Mouse (Mus musculus): ENCODE measurements around the gene Hao2. TPM values are rescaled to one million over a fixed set of nuclear protein-coding genes. Genes with fewer than 3 reads are reported as not detected.

Hao2 gene
- polyA plus RNA-seq, 1 experiment from 2014 or later = 0.49 TPM

DNA sequence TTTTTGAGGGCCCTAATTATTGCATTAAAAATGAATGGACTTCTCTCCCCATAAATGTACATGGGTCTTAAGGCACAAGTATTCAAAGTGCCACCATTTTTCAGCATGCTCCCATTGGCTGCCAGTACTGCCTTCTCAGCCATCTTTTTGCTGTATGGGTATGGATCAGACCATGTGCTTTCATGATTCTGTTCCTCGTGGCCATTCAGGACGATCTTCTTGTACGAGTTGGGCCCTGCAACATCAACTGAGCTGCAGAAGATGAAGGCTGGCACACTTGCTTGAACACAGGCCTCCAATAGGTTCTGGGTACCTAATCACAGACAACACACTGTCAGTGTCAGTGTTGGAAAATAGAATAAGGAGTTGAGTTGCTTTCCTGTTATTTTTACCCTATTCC lies 40.0 kb downstream of the Hao2 start:
- Histone ChIP-seq H3K4me1 (replicated peaks; ENCODE audit: control insufficient read depth, insufficient read depth, low read length) (peaks cover 11% of the 10 kb centered on the region), H3K27ac (ENCODE audit: low read depth, low read length) (no peak overlapping the region)
- no peak for ATAC-seq (replicated peaks; ENCODE audit: low FRiP score)

DNA sequence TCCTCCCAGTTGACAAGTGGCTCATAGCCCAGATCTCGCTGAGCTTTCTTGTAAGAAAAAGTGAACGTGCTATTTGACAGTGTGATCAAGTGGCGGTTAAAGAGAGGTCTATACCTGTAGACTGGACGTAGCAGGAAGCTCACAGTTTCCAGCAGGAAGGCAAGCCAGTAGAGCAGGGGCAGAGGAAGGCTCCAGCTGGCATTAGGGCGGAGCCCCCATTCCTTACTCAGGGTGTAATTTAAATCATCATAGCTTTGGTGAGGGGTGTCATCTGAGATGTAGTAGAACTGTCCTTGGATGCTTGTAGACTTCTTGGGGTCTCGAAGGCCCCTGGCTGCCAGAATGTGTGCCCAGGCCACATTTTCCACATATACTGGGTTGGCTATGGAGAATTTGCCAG lies 40.4 kb downstream of the Hao2 start:
- H3K4me2 ChIP-seq = no peak overlapping the region

More for the DNA sequence above, 40.0 kb downstream of the Hao2 start:
- Histone ChIP-seq H3K9me3 (ENCODE audit: control insufficient read depth, low read length) (no peaks in the 10 kb centered on the region), H3K9ac (ENCODE audit: low read depth, low read length) (no peak overlapping the region), H3K27me3 (replicated peaks; ENCODE audit: control insufficient read depth, insufficient read depth, low read length) (no peaks in the 10 kb centered on the region), H3K36me3 (ENCODE audit: control insufficient read depth, insufficient read depth, low read length) (no peaks in the 10 kb centered on the region), H3K4me3 (ENCODE audit: low read depth, low read length) (no peak overlapping the region), H3K4me2 (no peak overlapping the region)
- no peak for DNase-seq (ENCODE audit: low spot score)
- 90% methylated on average over 3 of the region's 3 CpGs for WGBS

DNA sequence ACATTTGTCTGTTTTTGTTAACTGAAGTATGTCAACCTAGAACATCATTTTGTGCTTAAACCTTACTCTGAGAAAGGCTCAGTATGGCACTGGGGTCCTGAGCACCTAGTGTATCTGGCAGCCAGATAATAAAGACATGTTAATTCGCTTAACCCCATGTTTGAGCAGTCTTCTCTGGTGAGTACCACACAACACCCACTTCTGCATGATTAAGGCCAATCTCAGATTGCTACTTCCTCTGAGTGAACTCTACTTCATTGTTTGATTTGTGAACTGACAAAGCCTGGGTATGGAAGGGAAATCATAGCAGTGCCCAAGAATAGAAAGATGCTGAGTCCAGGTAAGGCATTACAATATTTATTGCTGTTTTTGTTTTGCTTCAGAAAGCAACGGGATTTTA lies 41.2 kb downstream of the Hao2 start:
- H3K4me1 ChIP-seq (replicated peaks; ENCODE audit: control insufficient read depth, insufficient read depth, low read length) = peaks cover 8% of the 10 kb centered on the region
- 71% methylated on average over 2 of the region's 2 CpGs for WGBS

More for the DNA sequence above, 40.4 kb downstream of the Hao2 start:
- Histone ChIP-seq H3K27ac (ENCODE audit: low read depth, low read length) (no peak overlapping the region), H3K9me3 (ENCODE audit: control insufficient read depth, low read length) (no peaks in the 10 kb centered on the region), H3K4me1 (replicated peaks; ENCODE audit: control insufficient read depth, insufficient read depth, low read length) (peaks cover 11% of the 10 kb centered on the region), H3K27me3 (replicated peaks; ENCODE audit: control insufficient read depth, insufficient read depth, low read length) (no peaks in the 10 kb centered on the region), H3K4me3 (ENCODE audit: low read depth, low read length) (no peak overlapping the region), H3K9ac (ENCODE audit: low read depth, low read length) (no peak overlapping the region), H3K36me3 (ENCODE audit: control insufficient read depth, insufficient read depth, low read length) (no peaks in the 10 kb centered on the region)
- ATAC-seq (replicated peaks; ENCODE audit: low FRiP score) (no peak), DNase-seq (ENCODE audit: low spot score) (no peak)
- WGBS = 83% methylated on average over 6 of the region's 6 CpGs

DNA sequence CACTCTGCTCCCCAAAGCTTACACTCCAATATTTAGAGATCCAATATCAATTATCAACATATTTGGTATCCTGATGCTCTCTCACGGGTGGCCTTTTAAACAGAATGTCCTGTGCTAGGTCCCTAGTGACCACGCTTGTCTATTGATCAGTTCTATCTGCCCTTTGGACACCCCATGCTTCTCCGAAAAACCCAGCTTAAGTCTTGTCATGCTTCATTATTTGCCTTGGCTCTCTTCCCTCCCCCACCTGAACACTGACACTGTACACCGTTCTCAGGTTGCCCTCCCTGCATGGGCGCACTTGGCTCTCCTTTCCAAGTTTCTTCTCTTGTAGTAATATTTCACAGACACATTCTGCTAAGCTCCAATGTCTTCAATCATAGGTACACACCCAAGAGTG lies 42.8 kb downstream of the Hao2 start:
- Histone ChIP-seq H3K9me3 (ENCODE audit: control insufficient read depth, low read length) (no peaks in the 10 kb centered on the region), H3K4me1 (replicated peaks; ENCODE audit: control insufficient read depth, insufficient read depth, low read length) (peaks cover 4% of the 10 kb centered on the region; the same call in 1 of the 2 replicates), H3K4me3 (ENCODE audit: low read depth, low read length) (no peak overlapping the region), H3K27me3 (replicated peaks; ENCODE audit: control insufficient read depth, insufficient read depth, low read length) (no peaks in the 10 kb centered on the region), H3K9ac (ENCODE audit: low read depth, low read length) (no peak overlapping the region), H3K4me2 (no peak overlapping the region), H3K36me3 (ENCODE audit: control insufficient read depth, insufficient read depth, low read length) (no peaks in the 10 kb centered on the region), H3K27ac (ENCODE audit: low read depth, low read length) (no peak overlapping the region)
- ATAC-seq (replicated peaks; ENCODE audit: low FRiP score) = no peak
- 72% methylated on average over 5 of the region's 5 CpGs for WGBS
- DNase-seq (ENCODE audit: low spot score) = no peak

More for the DNA sequence above, 41.2 kb downstream of the Hao2 start:
- ATAC-seq (replicated peaks; ENCODE audit: low FRiP score) = no peak
- no peaks in the 10 kb centered on the region for H3K36me3 ChIP-seq (ENCODE audit: control insufficient read depth, insufficient read depth, low read length)
- no peak overlapping the region for H3K9ac ChIP-seq (ENCODE audit: low read depth, low read length)
- H3K4me3 ChIP-seq (ENCODE audit: low read depth, low read length) = no peak overlapping the region
- H3K27me3 ChIP-seq (replicated peaks; ENCODE audit: control insufficient read depth, insufficient read depth, low read length) = no peaks in the 10 kb centered on the region
- no peaks in the 10 kb centered on the region for H3K9me3 ChIP-seq (ENCODE audit: control insufficient read depth, low read length)
- H3K4me2 ChIP-seq = no peak overlapping the region
- no peak for DNase-seq (ENCODE audit: low spot score)
- H3K27ac ChIP-seq (ENCODE audit: low read depth, low read length) = no peak overlapping the region

DNA sequence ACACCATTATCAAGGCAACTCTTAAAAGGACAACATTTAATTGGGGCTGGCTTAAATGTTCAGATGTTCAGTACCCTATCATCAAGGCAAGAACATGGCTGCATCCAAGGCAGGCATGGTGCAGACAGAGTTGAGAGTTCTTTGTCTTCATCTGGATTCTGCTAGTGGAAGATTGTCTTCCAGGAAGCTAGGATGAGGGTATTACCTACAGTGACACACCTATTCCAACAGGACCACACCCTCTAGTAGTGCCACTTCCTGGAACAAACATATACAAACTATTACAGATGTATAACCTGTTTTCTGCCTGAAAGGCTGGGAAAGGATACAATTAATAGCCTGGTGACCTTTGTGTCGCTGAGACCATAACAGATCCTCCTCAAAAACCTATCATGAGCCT lies 44.1 kb downstream of the Hao2 start:
- Histone ChIP-seq H3K4me1 (replicated peaks; ENCODE audit: control insufficient read depth, insufficient read depth, low read length) (no peaks in the 10 kb centered on the region), H3K9me3 (ENCODE audit: control insufficient read depth, low read length) (no peaks in the 10 kb centered on the region), H3K27me3 (replicated peaks; ENCODE audit: control insufficient read depth, insufficient read depth, low read length) (no peaks in the 10 kb centered on the region), H3K4me3 (ENCODE audit: low read depth, low read length) (no peak overlapping the region), H3K9ac (ENCODE audit: low read depth, low read length) (no peak overlapping the region), H3K36me3 (ENCODE audit: control insufficient read depth, insufficient read depth, low read length) (no peaks in the 10 kb centered on the region), H3K27ac (ENCODE audit: low read depth, low read length) (no peak overlapping the region), H3K4me2 (no peak overlapping the region)
- ATAC-seq (replicated peaks; ENCODE audit: low FRiP score) (peak; percentile 58), DNase-seq (ENCODE audit: low spot score) (no peak)
- 92% methylated on average over 1 of the region's 1 CpGs for WGBS

Other genes with a start within 250 kb of the Hao2 start
- not detected in 2 replicates for gene Hsd3b2, start 168.7 kb downstream of the Hao2 start, polyA plus RNA-seq (2014; fragmentation: Nextera tagmentation; extraction: Ambion mirVana)
- 0.19 TPM in 1 of 2 replicates, not detected in the other for gene Hsd3b3, start 130.1 kb downstream of the Hao2 start, polyA plus RNA-seq (2014; fragmentation: Nextera tagmentation; extraction: Ambion mirVana)
- 29.0 and 32.1 TPM in 2 replicates for gene Hsd3b6, start 78.8 kb downstream of the Hao2 start, polyA plus RNA-seq (2014; fragmentation: Nextera tagmentation; extraction: Ambion mirVana)
- gene Hsd3b1, start 33.4 kb downstream of the Hao2 start, polyA plus RNA-seq (2014; fragmentation: Nextera tagmentation; extraction: Ambion mirVana) = 8.3 and 8.4 TPM in 2 replicates
- 6.9 and 7.5 TPM in 2 replicates for gene Wars2, start 247.8 kb upstream of the Hao2 start, polyA plus RNA-seq (2014; fragmentation: Nextera tagmentation; extraction: Ambion mirVana)